Mouse (Mus musculus) fat pad, adult 2 months (tissue): Measurements from ENCODE around the gene Lgsn.

Experiments used
- DNase-seq: peaks from one replicate; pipeline ENCODE4 v3.0.0-alpha.2; 2011; ENCODE audit warnings: low read depth, low spot score; ENCODE audit errors: extremely low read depth

The Lgsn gene

DNA sequence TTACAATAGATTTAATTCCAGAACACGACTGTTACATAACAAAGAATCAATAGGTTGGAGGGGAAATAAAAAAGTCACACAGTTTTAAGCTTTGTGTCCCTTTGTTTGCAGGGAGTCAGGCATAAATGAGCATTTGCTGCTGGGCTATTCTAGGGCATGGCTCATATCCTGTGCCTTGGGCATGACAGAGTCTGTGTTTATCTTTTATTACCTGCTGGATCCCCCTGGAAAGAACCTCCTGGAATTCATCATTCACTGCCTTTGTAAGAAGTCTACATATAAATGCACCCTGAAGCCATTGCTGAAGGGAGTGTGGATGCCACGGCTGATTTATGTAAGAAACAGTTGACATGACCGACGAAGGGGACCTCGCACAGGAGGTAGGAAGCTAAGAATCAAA lies at the start of gene Lgsn:
Gene Lgsn (plus strand): TSS at position 301 of the 400 bp plus-strand sequence.
- DNase-seq, result no peak

DNA sequence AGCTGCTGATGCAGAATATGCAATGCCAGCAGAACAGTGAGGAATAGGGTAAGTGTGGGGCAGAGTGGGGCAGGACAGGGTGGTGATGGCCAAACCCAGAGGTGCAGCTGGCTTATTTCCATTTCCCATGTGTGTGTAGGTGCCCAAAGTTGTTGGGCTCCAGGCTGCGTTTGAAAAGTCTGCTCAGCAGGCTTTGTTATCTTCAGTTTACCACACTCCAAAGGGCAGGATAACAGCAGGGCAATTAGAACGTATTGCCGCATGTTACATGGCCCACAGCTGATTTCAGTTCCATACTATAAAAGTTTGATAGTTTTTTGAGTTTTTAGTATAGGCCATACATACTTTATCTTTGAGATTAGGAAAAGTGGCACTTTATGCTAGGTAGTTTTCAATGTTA lies 37.8 kb upstream of the Lgsn start:
- DNase-seq, result no peak

DNA sequence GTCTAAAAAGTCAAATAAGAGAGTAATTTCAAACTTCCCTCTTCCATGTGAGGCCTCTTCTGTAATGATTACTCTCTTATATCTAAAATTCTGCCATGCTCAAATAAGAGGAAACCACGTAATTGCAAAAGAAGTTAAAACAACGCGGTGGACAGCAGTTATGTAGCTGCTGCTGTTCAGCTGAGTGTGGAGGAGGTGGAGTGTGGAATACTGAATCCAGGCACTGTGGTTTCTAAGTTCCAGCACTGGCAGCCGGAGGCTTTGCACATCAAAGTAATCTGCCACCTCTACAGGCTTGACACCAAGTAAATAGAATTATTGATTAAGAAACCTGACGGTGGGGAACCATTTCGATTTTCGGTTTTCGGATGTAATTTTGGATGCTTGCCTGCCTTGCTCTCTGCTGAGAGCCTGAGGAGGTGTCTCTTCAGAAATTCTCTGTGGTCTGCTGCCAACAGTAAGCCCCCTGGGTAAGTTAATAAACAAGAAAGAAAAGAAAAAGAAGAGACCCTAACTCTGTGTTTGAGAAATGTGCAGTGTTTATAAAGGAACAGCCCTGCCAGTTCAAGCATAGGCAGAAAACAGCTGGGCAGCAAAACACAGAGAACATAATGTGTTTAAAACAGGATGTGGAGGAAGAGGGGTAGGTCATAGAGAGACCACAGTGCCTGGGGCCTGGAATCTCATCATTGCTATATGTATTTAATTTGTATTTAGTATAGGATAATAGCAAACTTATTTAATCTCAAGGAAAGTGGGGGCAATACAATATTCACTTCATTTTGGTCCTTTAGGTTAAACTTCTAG lies 33.7 kb upstream of the Lgsn start:
- no peak for DNase-seq

DNA sequence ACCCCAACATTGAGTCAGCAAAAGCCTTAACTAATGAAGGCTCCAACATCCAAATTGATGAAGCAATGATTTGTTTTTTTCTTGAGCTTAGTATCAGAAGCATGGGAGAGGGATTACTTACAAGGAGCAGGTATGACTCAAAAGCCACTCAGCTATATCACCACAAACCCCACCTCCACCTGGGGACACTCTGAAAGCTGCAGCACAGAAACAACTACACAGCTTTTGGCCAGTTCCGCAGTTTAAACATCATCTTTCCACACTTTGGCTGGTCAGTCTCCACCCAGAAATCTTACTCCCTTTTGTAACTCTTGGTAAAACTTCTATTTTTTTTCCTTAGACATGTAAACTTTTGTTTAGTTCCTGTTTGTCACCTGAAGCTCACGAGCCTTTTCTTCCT lies 32.6 kb upstream of the Lgsn start:
- no peak for DNase-seq

DNA sequence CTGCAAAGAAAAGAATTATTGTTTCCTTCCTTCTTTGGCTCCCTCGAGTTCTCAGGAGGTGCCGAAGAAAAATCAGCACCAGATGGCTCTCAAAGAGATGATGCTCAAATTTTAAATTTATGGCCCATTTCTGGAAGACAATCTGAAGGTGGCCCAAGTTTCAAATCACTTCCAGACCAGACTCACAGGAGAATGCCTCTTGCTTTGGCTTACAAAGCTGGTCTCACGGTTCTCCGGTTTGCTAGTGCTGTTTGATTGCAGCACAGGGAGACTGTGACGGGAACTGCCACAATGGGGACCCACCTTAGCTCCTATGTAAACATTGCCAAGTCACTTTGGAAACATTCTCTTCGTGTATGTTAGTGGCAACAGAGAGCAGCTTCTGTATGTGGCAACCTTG lies 26.5 kb upstream of the Lgsn start:
- no peak for DNase-seq

DNA sequence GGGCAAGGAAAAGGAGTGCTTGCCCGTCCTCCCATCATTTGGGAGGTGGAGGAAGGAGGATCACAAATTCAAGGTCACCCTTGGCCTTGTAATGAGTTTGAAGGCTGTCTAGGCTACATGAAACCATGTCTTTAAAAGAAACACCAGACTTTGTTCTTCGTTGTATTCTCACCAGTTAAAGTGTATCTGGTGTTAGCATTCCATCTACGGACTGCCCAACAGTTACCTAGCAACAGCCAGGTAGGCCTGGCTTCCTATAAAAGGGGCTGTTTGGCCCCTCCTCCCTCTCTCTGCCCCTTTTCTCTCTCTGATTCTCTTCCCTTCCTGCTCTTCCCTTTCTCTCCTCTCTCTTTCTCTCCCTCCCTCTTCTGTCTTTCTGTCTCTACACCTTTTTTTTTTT lies 25.7 kb upstream of the Lgsn start:
- DNase-seq, result no peak

DNA sequence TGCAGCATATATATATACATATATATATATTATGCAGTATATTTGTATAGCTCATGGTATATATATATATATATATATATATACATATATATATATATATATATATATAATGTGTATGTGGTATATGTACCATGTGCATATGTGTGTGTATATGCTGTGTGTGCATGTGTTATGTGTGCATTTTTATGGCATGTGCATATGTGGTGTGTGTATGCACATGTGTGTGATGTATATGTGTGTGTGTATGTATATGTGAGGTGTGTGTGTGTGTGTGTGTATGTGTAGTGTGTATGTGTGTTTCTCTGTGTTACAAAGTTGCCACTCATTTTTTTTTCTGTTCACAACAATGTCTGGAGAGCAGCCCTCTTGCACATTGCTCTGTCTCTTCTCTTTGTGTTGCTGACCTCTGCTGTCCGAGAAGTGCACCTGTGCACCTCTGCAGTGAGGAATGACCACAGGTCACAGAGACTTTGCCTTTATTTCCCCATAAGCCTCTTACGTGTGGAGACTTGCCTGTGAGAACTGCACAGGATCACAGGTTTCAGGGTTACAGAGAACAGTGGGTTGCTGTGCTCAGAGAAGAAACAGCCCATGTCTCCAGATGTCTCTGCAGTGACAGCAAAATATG lies 23.3 kb upstream of the Lgsn start:
- no peak for DNase-seq

DNA sequence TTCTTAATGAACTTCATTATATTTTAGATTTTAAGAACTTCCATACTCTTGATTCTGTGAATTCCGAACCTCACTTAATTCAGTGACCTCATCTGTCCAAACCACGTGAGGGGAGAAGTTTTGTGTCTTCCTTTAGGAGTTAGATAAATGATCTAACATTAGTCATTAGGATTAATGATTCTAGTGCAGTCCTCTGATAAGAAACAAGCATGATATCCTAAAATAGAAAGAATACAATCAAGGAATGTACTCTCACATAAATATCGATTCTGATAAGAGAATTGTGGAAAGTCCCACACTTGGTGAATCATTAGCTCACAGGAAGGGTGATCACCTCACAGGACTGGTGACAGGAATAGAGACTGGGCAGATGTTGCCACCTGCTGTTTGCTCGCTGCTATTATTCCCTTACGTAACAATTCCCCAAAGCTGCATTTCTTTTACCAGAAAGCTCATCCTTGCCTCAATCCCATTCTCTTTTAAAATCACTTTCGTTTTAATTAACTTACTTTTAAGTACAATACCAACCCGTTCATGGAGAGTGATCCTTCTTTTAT lies 22.3 kb upstream of the Lgsn start:
- no peak for DNase-seq

DNA sequence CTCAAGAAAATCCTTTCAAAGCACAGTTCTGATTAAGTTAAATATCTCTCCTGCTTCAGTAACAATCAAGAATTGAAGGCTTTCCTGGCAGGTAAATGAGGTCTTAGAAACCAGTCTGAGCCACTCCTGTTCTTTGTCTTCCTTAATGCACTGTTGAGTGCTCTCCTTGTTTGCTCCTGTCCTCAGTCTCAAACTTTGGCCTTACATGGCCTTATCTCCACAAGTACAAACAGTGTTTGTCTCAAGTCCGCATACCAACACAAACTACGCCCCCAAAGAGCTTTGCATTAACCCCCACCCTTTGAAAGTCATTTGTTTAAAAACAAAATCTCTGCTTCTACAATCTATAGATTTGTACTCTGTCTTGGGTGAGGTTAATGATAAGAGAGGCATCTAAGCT lies 20.0 kb upstream of the Lgsn start:
- no peak for DNase-seq

DNA sequence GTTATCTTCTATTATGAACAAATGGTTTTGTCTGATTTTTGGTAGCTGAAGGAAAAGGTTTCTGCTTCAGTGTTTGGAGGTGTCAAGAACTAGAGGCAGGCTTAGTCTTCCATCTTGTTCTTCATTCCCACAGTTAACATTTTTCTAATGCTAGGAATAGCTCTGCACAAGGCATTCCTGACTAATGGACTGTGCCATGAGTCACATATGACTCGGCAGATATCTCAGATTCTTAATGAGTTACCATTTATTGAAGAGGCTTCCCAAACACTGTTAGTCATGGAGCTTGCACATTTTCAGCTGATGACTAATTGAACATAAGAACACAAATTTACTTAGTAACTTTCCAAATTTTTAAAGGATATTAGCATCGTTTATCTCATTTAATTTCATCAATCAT lies 19.3 kb upstream of the Lgsn start:
- no peak for DNase-seq

DNA sequence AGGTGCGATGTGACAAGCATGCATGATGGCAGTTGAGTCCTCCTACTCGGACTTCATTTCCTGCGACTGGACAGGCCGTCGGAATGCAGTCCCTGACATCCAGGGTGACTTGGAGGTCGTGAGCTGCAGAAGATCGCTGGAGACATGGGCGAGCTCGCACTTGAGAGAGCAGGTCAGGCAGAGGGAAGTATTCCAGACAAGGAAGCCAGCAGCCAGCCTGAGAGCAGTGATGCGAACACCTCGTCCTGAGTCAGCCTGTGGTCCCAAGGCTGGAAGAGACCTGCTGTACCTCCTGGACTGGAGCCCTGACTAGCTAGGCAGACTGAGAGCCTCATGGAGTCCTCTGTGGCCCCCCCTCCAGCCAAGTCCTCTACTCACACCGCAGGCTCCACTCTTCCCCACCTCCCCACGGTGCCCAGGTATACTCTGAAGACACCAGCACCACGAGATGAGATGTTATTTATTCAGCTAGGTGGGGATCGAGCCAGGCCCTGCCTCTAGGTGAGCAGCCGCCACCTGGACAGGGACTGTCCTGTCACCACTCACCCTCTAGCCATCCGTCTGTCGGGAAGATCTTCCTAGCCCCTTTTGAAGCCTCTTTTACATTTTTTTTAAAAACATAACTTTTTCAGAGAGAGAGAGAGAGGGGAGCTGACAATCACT lies 11.5 kb upstream of the Lgsn start:
- DNase-seq, result no peak

DNA sequence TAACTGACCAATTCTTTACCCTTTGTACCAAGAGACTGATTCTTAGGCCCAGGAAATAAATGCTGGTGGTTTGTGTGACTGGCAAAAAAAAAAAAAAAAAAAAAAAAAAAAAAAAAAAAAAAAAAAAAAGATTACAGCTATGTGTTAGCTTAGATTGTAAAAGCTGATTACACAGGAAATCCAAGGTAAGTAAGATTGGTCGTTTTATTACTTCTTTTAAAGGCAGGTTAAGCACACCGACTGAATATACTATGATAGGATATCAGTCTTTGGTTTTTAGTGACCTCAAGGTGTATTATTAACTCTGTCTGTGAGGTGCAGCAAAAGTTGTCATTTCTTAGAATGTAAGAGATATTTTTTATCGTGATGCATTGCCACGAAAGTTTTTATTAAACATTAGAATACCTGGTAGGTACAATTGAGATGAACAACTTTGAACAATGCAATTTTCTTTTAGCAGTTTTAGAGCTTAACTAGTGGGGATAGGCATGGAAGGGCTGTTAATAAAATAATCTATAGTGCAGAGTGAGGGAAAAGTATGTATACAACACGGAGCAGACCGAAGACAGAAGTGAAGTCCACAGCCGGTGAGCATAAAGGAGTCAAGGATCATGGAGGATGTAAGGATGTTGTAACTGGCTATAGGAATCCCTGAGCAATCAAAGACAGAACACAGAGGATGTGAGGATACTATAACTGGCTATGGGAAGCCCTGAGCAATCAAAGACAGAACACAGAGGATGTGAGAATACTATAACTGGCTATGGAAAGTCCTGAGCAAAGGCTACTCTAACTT lies 10.7 kb upstream of the Lgsn start:
- no peak for DNase-seq

DNA sequence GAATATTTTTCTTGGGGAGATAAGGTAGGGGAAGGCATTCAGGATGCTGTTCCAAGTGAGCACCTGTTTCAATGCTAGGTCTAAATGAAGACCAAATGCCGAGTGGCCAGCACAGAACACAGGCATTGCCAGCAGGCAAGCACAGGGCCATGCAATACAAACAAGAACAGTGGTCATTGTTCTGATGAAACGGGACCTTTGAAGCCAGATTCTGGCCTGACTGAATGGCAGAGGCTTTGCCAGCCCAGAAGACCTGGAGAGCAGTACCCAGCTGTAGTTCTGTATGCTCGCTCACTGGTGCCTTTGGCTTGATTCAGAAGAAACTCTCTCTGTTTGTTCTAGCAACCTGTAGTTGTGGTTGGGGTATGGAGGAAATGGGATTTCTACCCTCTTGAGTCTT lies 800 bp upstream of the Lgsn start:
- DNase-seq, result no peak

DNA sequence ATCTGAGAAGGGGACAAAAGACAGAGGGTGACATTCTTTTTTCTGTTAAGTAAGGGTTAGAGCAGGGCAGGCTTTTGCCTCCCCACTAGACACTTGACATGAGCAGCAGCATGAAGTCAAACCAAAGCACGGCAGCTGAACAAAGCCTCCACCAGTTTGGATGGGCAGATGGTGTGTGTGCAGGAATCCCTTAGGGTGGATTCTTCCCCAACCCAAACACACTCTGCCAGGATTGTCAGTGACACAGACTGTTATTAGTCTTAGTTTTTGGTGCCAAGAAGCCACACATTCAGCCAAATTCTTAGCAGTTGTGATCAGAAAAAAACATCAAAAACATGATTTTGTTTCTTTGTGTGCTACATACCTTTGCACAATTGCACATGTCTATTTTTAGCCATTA lies 2.1 kb downstream of the Lgsn start:
- DNase-seq, result no peak

DNA sequence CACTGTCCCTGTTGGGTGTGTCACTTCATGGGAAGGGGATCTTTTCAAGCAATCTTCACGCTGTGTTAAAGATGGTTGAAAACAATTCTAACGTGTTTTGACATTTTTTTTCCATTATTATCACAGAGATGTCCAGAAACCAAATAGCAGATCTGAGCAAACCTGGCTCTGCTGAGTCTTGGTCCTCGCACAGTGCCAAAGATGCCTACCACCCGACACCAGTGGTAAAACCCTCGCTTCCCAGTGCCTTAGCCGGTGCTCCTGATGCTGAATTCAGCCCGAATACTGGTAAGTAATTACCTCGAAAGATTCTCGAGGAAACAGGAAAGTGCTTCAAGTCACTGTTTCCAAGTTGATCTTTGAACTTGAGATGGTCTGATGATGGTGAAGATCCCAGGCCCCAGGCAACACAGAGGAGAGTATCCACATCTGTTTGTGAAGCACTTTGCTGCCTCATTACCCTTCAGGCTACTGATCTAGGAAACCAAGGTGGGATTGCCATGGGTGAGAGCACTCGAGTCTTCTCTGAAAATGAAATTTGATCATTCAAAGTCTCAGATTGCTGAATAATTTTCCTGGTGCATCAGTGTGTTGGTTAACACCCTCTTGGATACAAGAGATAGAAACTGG lies 14.2 kb downstream of the Lgsn start:
- DNase-seq, result no peak

DNA sequence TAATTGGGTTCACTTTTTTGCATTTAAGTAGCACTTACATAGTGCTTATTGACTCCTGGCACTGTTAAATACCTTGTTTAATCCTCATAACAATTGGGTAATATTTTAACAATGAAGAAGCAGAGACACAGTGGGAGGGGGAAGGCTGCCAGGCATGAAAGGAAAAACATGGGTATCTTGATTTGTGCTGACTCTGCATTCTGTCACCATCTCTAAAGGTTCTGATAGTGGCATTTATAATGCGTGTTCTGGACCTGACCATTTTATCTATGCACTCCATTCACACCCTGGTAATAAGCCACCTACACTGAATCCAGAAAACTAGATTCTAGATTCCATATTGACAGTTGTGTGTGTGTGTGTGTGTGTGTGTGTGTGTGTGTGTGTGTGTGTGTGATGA lies 19.4 kb downstream of the Lgsn start:
- DNase-seq, result no peak

DNA sequence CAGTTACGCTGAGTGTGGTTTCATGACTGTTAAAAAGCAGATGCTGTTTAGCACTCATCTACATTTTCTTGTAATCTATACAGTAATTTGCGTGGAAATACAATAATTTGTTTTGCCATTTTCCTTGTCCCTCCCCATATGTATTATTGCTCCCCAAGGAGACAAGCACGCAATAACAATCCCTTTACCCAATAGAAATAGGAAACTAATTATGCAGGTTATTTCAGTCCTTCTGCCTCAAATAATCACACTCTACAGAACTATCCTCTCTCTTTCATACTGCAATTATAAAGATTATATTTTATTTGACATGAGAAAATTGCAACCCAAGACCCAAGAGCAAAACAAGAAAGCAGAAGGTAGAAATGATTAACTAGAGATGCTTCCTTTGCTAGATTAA lies 20.8 kb downstream of the Lgsn start:
- no peak for DNase-seq

DNA sequence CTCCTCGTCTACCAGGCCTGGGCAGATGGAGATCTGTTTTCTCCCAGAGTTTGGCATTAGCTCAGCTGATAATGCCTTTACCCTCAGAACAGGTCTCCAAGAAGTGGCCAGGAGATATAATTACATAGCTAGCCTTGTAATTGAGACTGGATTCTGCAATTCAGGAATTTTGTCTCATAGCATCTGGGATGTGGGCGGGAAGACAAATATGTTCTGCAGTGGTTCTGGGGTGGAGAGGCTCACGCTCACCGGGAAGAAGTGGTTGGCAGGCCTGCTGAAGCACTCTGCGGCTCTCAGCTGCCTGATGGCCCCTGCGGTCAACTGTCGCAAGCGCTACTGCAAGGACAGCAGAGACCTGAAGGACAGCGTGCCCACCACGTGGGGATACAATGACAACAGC lies 27.6 kb downstream of the Lgsn start:
- no peak for DNase-seq

DNA sequence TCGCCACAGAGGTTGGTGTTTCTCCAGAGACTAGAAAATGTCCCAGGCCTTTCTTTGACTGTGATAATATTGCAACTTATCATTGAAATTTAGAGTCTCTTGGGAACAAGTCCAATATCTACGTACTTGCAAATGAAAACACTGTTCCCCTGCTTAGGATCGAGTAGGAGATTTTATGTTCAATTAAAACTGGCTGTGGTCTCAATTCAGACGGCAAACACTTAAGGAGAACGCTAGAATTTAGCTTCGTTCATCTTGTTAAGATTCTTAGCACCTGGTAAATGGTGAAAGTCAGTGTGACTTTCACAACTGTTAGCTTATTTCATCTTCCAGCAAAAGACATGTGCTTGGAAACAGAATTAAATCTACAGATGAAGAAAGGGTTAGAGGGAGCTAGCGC lies 29.1 kb downstream of the Lgsn start:
- no peak for DNase-seq

DNA sequence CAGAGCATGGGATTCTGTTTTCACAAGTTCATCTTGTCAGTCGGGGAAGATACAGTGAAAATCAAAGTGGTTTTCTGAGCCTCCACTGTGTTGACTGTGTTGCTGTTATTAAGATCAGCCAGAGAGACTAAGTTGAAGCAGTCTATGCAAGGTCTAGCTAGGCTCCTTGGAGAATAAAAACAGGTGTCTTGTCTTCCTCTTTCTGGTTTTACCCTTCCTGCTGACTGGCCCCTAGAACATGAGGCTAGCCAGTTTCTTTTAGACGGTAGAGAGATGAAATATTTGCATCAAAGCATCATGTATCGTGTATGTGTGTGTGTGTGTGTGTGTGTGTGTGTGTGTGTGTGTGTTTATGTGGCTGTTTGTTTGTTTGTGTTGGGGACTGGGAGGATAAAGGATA lies 29.6 kb downstream of the Lgsn start:
- no peak for DNase-seq

DNA sequence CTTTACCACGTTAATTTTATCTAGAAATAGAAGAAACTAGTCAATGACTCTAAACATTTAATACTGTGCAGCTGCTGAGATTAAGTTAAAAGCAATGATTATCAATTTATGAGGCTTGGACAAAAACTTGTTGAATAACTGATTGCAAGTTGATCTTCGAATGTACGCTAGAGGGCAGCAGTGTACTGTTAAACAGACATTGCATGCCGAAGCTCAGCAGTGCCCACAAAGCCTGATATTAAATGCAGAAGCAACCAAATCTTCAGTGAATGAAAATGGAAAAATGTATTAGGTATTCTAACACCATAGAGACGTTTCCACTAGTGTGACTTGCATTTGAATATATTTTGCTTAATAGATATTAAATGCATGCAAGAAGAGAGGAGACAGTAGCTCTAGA lies 33.9 kb downstream of the Lgsn start:
- DNase-seq, result no peak
